Mouse (Mus musculus) Patski (cell line): ENCODE data around the gene Apba1. TPM values are rescaled to one million over a fixed set of nuclear protein-coding genes. Genes with fewer than 3 reads are reported as not detected.
A peak's percentile ranks its signal among the peaks of the same experiment; 100 is the strongest.

Source experiments
- ATAC-seq: fragments of 100-300 bp; one replicate; pipeline ENCODE4 v1.8.0; 2021
- CTCF ChIA-PET: fragments of 350-600 bp; sonication (Branson Sonifier 250); formaldehyde crosslinking; loops from one replicate; lab custom pipeline; 2022; ENCODE audit warnings: inconsistent platforms; lab: Charles Lee
- POLR2A ChIA-PET: fragments of 350-600 bp; sonication (Branson Sonifier 250); formaldehyde crosslinking; loops from one replicate; lab custom pipeline; 2022; ENCODE audit warnings: antibody characterized with exemption, inconsistent platforms; lab: Charles Lee
- DNase-seq: peaks from one replicate; pipeline ENCODE4 v3.0.0-alpha.2; 2011; ENCODE audit warnings: low read depth, low spot score
- H3K27me3 ChIP-seq: fragments of 371-371 bp; one replicate; pipeline ENCODE4 v1.5.1; 2021
- CTCF ChIP-seq: fragments of 100-300 bp; IDR thresholded peaks from one replicate; pipeline ENCODE4 v1.5.1; 2021
- in situ Hi-C: fragments of 300-500 bp; cut with MboI; formaldehyde crosslinking; loops from 3 replicates; pipeline ENCODE4 v1.11.1; 2018; ENCODE audit warnings: low pct_unique_long_range_greater_than_20kb, mixed read lengths
- polyA plus RNA-seq: library from polyadenylated mRNA; unstranded; gene quantifications from one replicate; pipeline ENCODE4 v1.2.3, GENCODE M21; 2021

Apba1 gene
- polyA plus RNA-seq, 1 experiment from 2014 or later = 0.03 TPM

GRCm38 (mm10) chr19:23826251-23826650, 67.6 kb downstream of the Apba1 start:
- POLR2A ChIA-PET = no interaction called here
- ATAC-seq = no peak

GRCm38 (mm10) chr19:23830761-23831160, 72.1 kb downstream of the Apba1 start:
- DNase-seq (no peak), ATAC-seq (no peak)
- TF ChIP-seq CTCF = no peak
- in situ Hi-C loops = no loop called here
- H3K27me3 ChIP-seq = peaks cover 42% of the 10 kb centered on the region
- ChIA-PET POLR2A (no interaction called here), CTCF (no interaction called here)

More at GRCm38 (mm10) chr19:23826251-23826650, 67.6 kb downstream of the Apba1 start:
- no peak for TF ChIP-seq CTCF
- in situ Hi-C loops = no loop called here
- DNase-seq = no peak
- CTCF ChIA-PET = interaction anchor here (2.8 kb wide), 1 partner anchor 9 kb away, joined by 8 read pairs; no protein-coding TSS in a partner anchor
- H3K27me3 ChIP-seq = peaks cover 39% of the 10 kb centered on the region

GRCm38 (mm10) chr19:23833685-23834682, 75.3 kb downstream of the Apba1 start:
- H3K27me3 ChIP-seq = peaks cover 54% of the 10 kb centered on the region
- POLR2A ChIA-PET = interaction anchor here (0.7 kb wide), 1 partner anchor 736 kb away, joined by 3 read pairs; no protein-coding TSS in a partner anchor
- TF ChIP-seq CTCF = no peak
- ATAC-seq (no peak), DNase-seq (no peak)
- in situ Hi-C loops = no loop called here
- CTCF ChIA-PET = interaction anchor here (1.8 kb wide), 2 partner anchors 13 to 17 kb away, joined by 4 to 8 read pairs; no protein-coding TSS in a partner anchor

- CTCF ChIA-PET = interaction anchor here (1.8 kb wide), 2 partner anchors 12 to 17 kb away, joined by 4 to 8 read pairs; no protein-coding TSS in a partner anchor
- ATAC-seq = no peak
- no peak for DNase-seq
- POLR2A ChIA-PET = interaction anchor here (0.7 kb wide), 2 partner anchors 80 to 736 kb away, joined by 3 to 5 read pairs; no protein-coding TSS in a partner anchor
- no peak for TF ChIP-seq CTCF
- peaks cover 56% of the 10 kb centered on the region for H3K27me3 ChIP-seq
- in situ Hi-C loops = no loop called here
Measured at GRCm38 (mm10) chr19:23834721-23835120, 76.0 kb downstream of the Apba1 start.

- TF ChIP-seq CTCF = no peak
- POLR2A ChIA-PET = no interaction called here
- DNase-seq (no peak), ATAC-seq (no peak)
- in situ Hi-C loops = loop anchor here (5.0 kb wide), 2 partner anchors 101 to 416 kb away; no protein-coding TSS in a partner anchor
- CTCF ChIA-PET = interaction anchor here (1.6 kb wide), 1 partner anchor 105 kb away, joined by 6 read pairs; no protein-coding TSS in a partner anchor
- peaks cover 46% of the 10 kb centered on the region for H3K27me3 ChIP-seq
Measured at GRCm38 (mm10) chr19:23855832-23856231, 97.1 kb downstream of the Apba1 start.

GRCm38 (mm10) chr19:23858091-23858490, 99.4 kb downstream of the Apba1 start:
- DNase-seq = no peak
- in situ Hi-C loops = loop anchor here (5.0 kb wide), 2 partner anchors 99 to 414 kb away; no protein-coding TSS in a partner anchor
- POLR2A ChIA-PET = interaction anchor here (0.8 kb wide), 1 partner anchor 80 kb away, joined by 4 read pairs; no protein-coding TSS in a partner anchor
- CTCF ChIA-PET = interaction anchor here (0.9 to 8.1 kb wide), 4 partner anchors 23 to 103 kb away, joined by 3 to 72 read pairs (median 3); no protein-coding TSS in a partner anchor
- no peak for ATAC-seq
- H3K27me3 ChIP-seq = peaks cover 28% of the 10 kb centered on the region
- peak; percentile 42 for TF ChIP-seq CTCF

GRCm38 (mm10) chr19:23858781-23859180, 100.1 kb downstream of the Apba1 start:
- ChIA-PET POLR2A (no interaction called here), CTCF (interaction anchor here (1.1 to 8.1 kb wide), 3 partner anchors 22 to 103 kb away, joined by 3 to 72 read pairs (median 3); no protein-coding TSS in a partner anchor)
- TF ChIP-seq CTCF = peak; percentile 3
- no peak for DNase-seq
- ATAC-seq = no peak
- H3K27me3 ChIP-seq = peaks cover 21% of the 10 kb centered on the region
- in situ Hi-C loops = loop anchor here (5.0 kb wide), 2 partner anchors 99 to 414 kb away; no protein-coding TSS in a partner anchor

- H3K27me3 ChIP-seq = peaks cover 13% of the 10 kb centered on the region
- in situ Hi-C loops = loop anchor here (10.0 kb wide), 1 partner anchor 225 kb away; no protein-coding TSS in a partner anchor
- ATAC-seq = no peak
- DNase-seq = no peak
- peak; percentile 73 for TF ChIP-seq CTCF
- CTCF ChIA-PET = interaction anchor here (1.1 to 8.1 kb wide), 2 partner anchors 97 to 101 kb away, joined by 3 to 72 read pairs; no protein-coding TSS in a partner anchor
- POLR2A ChIA-PET = no interaction called here
Measured at GRCm38 (mm10) chr19:23860151-23860820, 101.6 kb downstream of the Apba1 start.

GRCm38 (mm10) chr19:23862736-23863135, 104.0 kb downstream of the Apba1 start:
- peak; percentile 66 for TF ChIP-seq CTCF
- ChIA-PET POLR2A (interaction anchor here (1.3 kb wide), 1 partner anchor 362 kb away, joined by 3 read pairs; the partner anchor contains the start of gene Tjp2), CTCF (interaction anchor here (0.9 to 8.1 kb wide), 7 partner anchors 39 to 408 kb away, joined by 3 to 72 read pairs (median 4); no protein-coding TSS in a partner anchor)
- in situ Hi-C loops = loop anchor here (10.0 kb wide), 1 partner anchor 222 kb away; no protein-coding TSS in a partner anchor
- peaks cover under 1% of the 10 kb centered on the region for H3K27me3 ChIP-seq
- DNase-seq (no peak), ATAC-seq (no peak)
